Mouse (Mus musculus): ENCODE measurements around the gene Gm49027.
"Not testable (repeated sequence)": the region's sequence is repeated elsewhere in the genome, so short reads cannot be mapped to it uniquely, and the experiment has no call there.

Gene Gm49027

GRCm38 (mm10) chr5:123525281-123525680 is at the start of gene Gm49027:
Gene Gm49027, minus strand, starts transcription at chr5:123525488.
- no peak for DNase-seq (ENCODE audit: low spot score in 2 of 2)

- DNase-seq (ENCODE audit: low spot score in 2 of 2): no peak
These were observed 48.1 kb upstream of the Gm49027 start for GRCm38 (mm10) chr5:123573362-123573761.

GRCm38 (mm10) chr5:123572357-123573186 is 47.3 kb upstream of the Gm49027 start, which contains the start of gene Vps33a:
Gene Vps33a, minus strand, starts transcription at chr5:123573038.
- peak; percentile 97 to 98 for DNase-seq (ENCODE audit: low spot score in 2 of 2)

GRCm38 (mm10) chr5:123561128-123561527 is 35.8 kb upstream of the Gm49027 start:
- DNase-seq (ENCODE audit: low spot score in 2 of 2): peak in 1 of 2 experiments; percentile 56

GRCm38 (mm10) chr5:123559588-123559987 is 34.3 kb upstream of the Gm49027 start:
- DNase-seq (ENCODE audit: low spot score in 2 of 2): no peak

- no peak for DNase-seq (ENCODE audit: low spot score in 2 of 2)
These were observed 31.2 kb upstream of the Gm49027 start for GRCm38 (mm10) chr5:123556451-123556850.

GRCm38 (mm10) chr5:123555693-123556092 is 30.4 kb upstream of the Gm49027 start:
- DNase-seq (ENCODE audit: low spot score in 2 of 2): no peak

GRCm38 (mm10) chr5:123533801-123534200 is 8.5 kb upstream of the Gm49027 start:
- no peak for DNase-seq (ENCODE audit: low spot score in 2 of 2)

- DNase-seq (ENCODE audit: low spot score in 2 of 2): no peak
These were observed 4.8 kb upstream of the Gm49027 start for GRCm38 (mm10) chr5:123530056-123530455.

GRCm38 (mm10) chr5:123528641-123529040 is 3.4 kb upstream of the Gm49027 start:
- no peak for DNase-seq (ENCODE audit: low spot score in 2 of 2)

GRCm38 (mm10) chr5:123525916-123526495 is 718 bp upstream of the Gm49027 start:
- DNase-seq (ENCODE audit: low spot score in 2 of 2): no peak

- no peak for DNase-seq (ENCODE audit: low spot score in 2 of 2)
These were observed 916 bp downstream of the Gm49027 start for GRCm38 (mm10) chr5:123524393-123524750.

GRCm38 (mm10) chr5:123523692-123524392 is 1.4 kb downstream of the Gm49027 start, which contains the start of gene Diablo:
Gene Diablo, minus strand, starts transcription at chr5:123524176.
- peak; percentile 97 to 98 for DNase-seq (ENCODE audit: low spot score in 2 of 2)

- DNase-seq (ENCODE audit: low spot score in 2 of 2): no peak
These were observed 3.1 kb downstream of the Gm49027 start for GRCm38 (mm10) chr5:123522166-123522565.

GRCm38 (mm10) chr5:123521621-123522020 is 3.7 kb downstream of the Gm49027 start:
- no peak for DNase-seq (ENCODE audit: low spot score in 2 of 2)

- DNase-seq (ENCODE audit: low spot score in 2 of 2): no peak
These were observed 4.6 kb downstream of the Gm49027 start for GRCm38 (mm10) chr5:123520666-123521065.

- DNase-seq (ENCODE audit: low spot score in 2 of 2): no peak
These were observed 10.4 kb downstream of the Gm49027 start for GRCm38 (mm10) chr5:123514871-123515270.

GRCm38 (mm10) chr5:123512102-123512501 is 13.2 kb downstream of the Gm49027 start:
- no peak for DNase-seq (ENCODE audit: low spot score in 2 of 2)

GRCm38 (mm10) chr5:123511426-123511825 is 13.9 kb downstream of the Gm49027 start:
- not testable (repeated sequence) for DNase-seq (ENCODE audit: low spot score in 2 of 2)

GRCm38 (mm10) chr5:123510160-123510559 is 15.1 kb downstream of the Gm49027 start, which contains the start of gene B3gnt4:
Gene B3gnt4, plus strand, starts transcription at chr5:123510460.
- DNase-seq (ENCODE audit: low spot score in 2 of 2): no peak

GRCm38 (mm10) chr5:123508921-123509320 is 16.4 kb downstream of the Gm49027 start:
- no peak for DNase-seq (ENCODE audit: low spot score in 2 of 2)
